Mouse (Mus musculus) heart, embryonic 15.5 days (tissue): ENCODE data around the gene Npas3. TPM values are rescaled to one million over a fixed set of nuclear protein-coding genes. Genes with fewer than 3 reads are reported as not detected.
"Not testable (repeated sequence)": the region's sequence is repeated elsewhere in the genome, so short reads cannot be mapped to it uniquely, and the experiment has no call there.

Experiments
- ATAC-seq: fragments of 200-750 bp; cut with Nextera tagmentation; replicated peaks from 2 replicates; pipeline ENCODE4 v1.8.0; 2017; ENCODE audit warnings: low read depth, moderate TSS enrichment; ENCODE audit not compliant: insufficient number of reproducible peaks, insufficient read depth, low FRiP score
- H3K27ac ChIP-seq: fragments of 300-500 bp; sonication (generic); 2 replicates; pipeline ENCODE4 v1.5.1; 2015; ENCODE audit warnings: mild to moderate bottlenecking, inconsistent platforms
- H3K27me3 ChIP-seq: fragments of 300-500 bp; sonication (generic); 2 replicates; pipeline ENCODE4 v1.6.1; 2015; ENCODE audit warnings: inconsistent platforms
- H3K36me3 ChIP-seq: fragments of 300-500 bp; sonication (generic); 2 replicates; pipeline ENCODE4 v1.6.1; 2015; ENCODE audit warnings: mild to moderate bottlenecking, inconsistent platforms
- H3K4me1 ChIP-seq: fragments of 300-500 bp; sonication (generic); replicated peaks from 2 replicates; pipeline ENCODE4 v1.6.1; 2015; ENCODE audit warnings: inconsistent platforms
- H3K4me2 ChIP-seq: fragments of 300-500 bp; sonication (generic); 2 replicates; pipeline ENCODE4 v1.6.1; 2015; ENCODE audit warnings: inconsistent platforms, mild to moderate bottlenecking, moderate library complexity
- H3K4me3 ChIP-seq: fragments of 300-500 bp; sonication (generic); 2 replicates; pipeline ENCODE4 v1.5.1; 2015; ENCODE audit warnings: mild to moderate bottlenecking, inconsistent platforms
- H3K9ac ChIP-seq: fragments of 300-500 bp; sonication (generic); 2 replicates; pipeline ENCODE4 v1.6.1; 2015; ENCODE audit warnings: mild to moderate bottlenecking, inconsistent platforms
- H3K9me3 ChIP-seq: fragments of 300-500 bp; sonication (generic); replicated peaks from 2 replicates; pipeline ENCODE4 v1.6.1; 2016; ENCODE audit warnings: inconsistent platforms
- WGBS: fragments of 180-500 bp; shearing (Covaris S2); methylation state at CpG from one replicate; pipeline ENCODE4 v1.1.7; 2015; ENCODE audit warnings: mixed read lengths; 5-methylcytosine and 5-hydroxymethylcytosine counted together
- polyA plus RNA-seq: library from polyadenylated mRNA; unstranded; fragments of >200 nt; fragmentation: Nextera tagmentation; extraction: Ambion mirVana; gene quantifications from 2 replicates; pipeline ENCODE4 v1.2.1, GENCODE M21; 2015

Gene Npas3
- polyA plus RNA-seq, 1 experiment from 2014 or later, result 0.82 TPM

DNA sequence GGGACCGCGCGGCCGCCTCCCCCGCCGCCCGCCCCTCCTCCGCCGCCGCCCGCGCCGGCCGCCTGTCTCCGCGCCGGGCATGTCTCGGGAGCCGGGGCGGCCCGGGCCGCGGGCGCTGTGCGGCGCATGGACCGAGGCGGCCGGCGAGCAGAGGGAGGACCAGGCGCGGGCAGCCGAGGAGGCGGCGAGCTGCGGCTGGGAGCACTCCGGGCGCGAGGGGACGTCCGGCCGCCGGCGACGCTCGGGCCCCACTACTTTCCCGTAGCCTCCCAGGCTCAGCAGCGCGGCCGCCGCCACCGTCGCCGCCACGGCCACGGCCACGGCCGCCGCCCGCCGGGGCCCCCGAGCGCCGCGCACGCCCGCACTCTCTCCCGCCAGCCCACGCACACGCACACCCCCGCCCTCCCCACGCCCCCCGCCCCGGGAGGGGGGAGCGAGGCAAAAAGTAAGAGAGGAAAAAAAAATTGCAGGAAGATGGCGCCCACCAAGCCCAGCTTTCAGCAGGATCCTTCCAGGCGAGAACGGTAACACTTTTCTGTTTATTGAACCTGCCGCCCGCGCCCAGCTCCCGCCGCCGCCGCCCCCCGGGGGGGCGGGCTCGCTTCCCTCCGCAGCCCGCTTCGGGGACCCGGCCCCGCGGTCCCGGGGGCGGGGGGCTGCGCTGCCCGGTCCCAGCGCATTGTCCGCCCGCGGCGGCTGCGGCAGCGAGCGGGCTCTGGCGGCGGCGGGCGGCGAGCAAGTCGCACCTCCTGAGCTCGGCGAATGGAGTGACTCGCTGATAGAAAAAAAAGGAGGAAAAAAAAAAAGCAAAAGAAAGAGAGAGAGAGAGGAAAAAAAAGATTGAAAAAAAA lies 4.3 kb downstream of the Npas3 start:
- peak overlapping the region; percentile 74 for H3K9ac ChIP-seq
- no peaks in the 10 kb centered on the region for H3K36me3 ChIP-seq
- ATAC-seq, result peak; percentile 64
- peak overlapping the region; percentile 83 for H3K4me3 ChIP-seq
- no peaks in the 10 kb centered on the region for H3K9me3 ChIP-seq
- H3K4me1 ChIP-seq, result peaks cover 26% of the 10 kb centered on the region
- under 1% methylated on average over 67 of the region's 115 CpGs for WGBS
- H3K27ac ChIP-seq, result peak overlapping the region; percentile 84
- H3K27me3 ChIP-seq, result peaks cover 52% of the 10 kb centered on the region
- H3K4me2 ChIP-seq, result peak overlapping the region; percentile 98

DNA sequence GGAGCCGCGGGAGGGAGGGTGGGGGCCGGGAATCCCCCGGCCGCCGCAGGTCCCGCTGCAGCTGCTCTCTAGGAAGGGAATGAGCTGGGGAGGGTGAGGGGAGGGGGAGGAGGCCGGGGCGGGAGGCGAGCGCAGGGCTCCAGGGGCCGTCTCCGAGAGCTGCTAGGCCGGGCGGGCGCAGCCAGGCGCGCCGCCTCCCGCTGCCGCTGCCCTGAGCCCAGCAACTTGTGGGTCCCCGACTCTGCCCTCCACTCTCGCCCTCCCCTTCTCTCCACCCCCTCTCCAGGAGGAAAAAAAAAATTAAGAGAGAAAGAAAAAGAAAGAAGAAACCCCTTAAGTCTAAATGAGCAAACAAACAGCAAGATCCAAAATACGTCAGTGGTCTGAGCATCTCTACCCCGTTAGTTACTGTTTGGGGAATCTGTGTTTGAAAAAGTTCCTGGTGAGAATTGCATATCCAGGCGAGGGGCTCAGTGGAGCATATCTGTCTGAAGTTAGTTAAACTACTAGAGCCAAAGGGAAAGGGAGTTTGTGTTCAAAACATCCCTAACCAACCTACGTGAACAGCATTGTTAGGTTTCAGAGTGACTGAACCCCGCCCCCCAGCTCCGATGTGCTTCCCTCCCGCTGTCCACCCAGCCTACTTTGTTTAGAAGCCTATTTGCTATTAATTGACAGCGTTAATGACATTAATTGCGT lies 5.1 kb downstream of the Npas3 start:
- no peaks in the 10 kb centered on the region for H3K9me3 ChIP-seq
- peaks cover 44% of the 10 kb centered on the region for H3K27me3 ChIP-seq
- peaks cover 18% of the 10 kb centered on the region for H3K4me1 ChIP-seq
- peak overlapping the region; percentile 83 for H3K4me3 ChIP-seq
- peak overlapping the region; percentile 74 for H3K9ac ChIP-seq
- WGBS, result 2% methylated on average over 26 of the region's 32 CpGs
- no peak overlapping the region for H3K27ac ChIP-seq
- H3K4me2 ChIP-seq, result peak overlapping the region; percentile 98
- no peaks in the 10 kb centered on the region for H3K36me3 ChIP-seq
- no peak for ATAC-seq

DNA sequence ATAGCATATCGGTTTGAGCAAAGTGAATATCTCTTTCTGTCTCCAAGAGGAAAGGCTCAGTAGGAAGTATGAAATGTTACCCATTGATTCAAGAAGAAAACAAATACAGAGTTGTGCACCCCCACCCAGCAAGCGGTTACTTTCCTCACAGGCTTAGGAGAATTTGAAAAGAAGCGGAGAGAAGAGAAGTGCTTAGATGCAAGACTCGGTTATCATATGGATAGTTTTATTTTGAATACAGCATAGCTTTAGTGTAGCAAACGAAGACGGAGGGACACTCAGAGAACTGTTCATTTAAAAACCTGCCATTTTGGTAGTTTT lies 5.6 kb downstream of the Npas3 start:
- H3K4me2 ChIP-seq, result peak overlapping the region; percentile 98
- no peak overlapping the region for H3K9ac ChIP-seq
- no peaks in the 10 kb centered on the region for H3K9me3 ChIP-seq
- H3K36me3 ChIP-seq, result no peaks in the 10 kb centered on the region
- no peak for ATAC-seq
- 19% methylated on average over 6 of the region's 6 CpGs for WGBS
- no peak overlapping the region for H3K27ac ChIP-seq
- H3K4me3 ChIP-seq, result peak overlapping the region; percentile 83
- H3K4me1 ChIP-seq, result peaks cover 13% of the 10 kb centered on the region
- H3K27me3 ChIP-seq, result peaks cover 39% of the 10 kb centered on the region

DNA sequence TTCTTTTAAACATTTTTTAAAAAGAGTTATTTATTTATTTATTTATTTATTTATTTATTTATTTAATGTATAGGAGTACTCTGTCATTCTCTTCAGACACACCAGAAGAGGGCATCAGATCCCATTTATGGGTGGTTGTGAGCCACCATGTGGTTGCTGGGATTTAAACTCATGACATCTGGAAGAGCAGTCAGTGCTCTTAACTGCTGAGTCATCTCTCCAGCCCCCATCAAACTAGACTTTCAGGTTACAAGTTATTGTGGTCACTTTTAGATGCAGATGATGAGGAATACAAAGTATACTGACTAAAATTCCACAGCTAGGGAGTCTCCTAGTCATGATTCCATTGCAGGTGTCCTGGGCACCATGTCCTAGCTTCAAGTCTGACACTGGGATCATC lies 26.0 kb downstream of the Npas3 start:
- not testable (repeated sequence) for H3K9ac ChIP-seq, H3K36me3 ChIP-seq, H3K9me3 ChIP-seq, H3K4me3 ChIP-seq, H3K27me3 ChIP-seq, H3K4me1 ChIP-seq, H3K4me2 ChIP-seq, H3K27ac ChIP-seq, ATAC-seq

DNA sequence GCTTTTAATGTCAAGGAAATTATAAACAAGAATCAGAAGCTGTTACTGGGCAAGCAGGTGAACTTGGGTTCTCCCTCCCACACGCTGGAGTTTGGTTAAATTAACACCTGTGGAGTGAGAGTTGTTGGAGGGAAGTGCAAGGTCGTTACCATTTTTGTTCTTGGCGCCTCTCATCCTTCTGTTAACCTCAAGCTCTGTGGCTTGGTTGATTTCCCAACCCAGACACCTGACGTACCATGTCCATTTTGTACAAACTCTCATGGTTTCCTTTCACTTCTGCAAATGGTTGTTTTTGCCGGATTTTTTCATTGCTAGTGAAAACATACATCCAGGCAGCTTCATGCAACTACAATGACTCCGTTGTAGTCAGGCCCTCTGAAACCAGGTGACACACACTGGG lies 28.9 kb downstream of the Npas3 start:
- Histone ChIP-seq H3K4me2 (no peak overlapping the region), H3K27me3 (no peaks in the 10 kb centered on the region), H3K36me3 (no peaks in the 10 kb centered on the region), H3K27ac (no peak overlapping the region), H3K9me3 (no peaks in the 10 kb centered on the region), H3K9ac (no peak overlapping the region), H3K4me3 (no peak overlapping the region), H3K4me1 (no peaks in the 10 kb centered on the region)
- 65% methylated on average over 6 of the region's 6 CpGs for WGBS
- ATAC-seq, result no peak

DNA sequence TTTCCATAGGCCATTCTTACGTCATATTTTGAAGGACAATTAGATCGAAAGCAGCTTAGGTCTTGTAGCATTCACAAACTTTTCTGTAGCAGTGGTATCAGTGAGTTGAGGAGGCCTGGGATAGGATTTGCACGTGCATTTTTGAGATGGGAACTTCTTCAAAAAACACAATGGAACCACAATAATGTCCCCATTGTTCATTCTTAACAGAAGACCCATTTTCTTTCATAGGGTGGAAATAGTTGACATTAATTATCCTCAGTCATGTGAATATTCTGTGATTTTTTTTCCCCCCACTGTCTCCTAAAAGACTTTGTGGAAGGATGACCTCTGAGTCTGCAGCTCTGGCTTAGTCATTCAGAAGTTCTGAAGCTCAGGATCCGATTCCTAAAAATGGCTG lies 41.9 kb downstream of the Npas3 start:
- Histone ChIP-seq H3K9me3 (no peaks in the 10 kb centered on the region), H3K27me3 (no peaks in the 10 kb centered on the region; the same call in 1 of the 2 replicates), H3K4me2 (no peak overlapping the region), H3K4me1 (no peaks in the 10 kb centered on the region), H3K27ac (no peak overlapping the region), H3K4me3 (no peak overlapping the region), H3K9ac (no peak overlapping the region), H3K36me3 (no peaks in the 10 kb centered on the region)
- 87% methylated on average over 4 of the region's 4 CpGs for WGBS
- no peak for ATAC-seq

DNA sequence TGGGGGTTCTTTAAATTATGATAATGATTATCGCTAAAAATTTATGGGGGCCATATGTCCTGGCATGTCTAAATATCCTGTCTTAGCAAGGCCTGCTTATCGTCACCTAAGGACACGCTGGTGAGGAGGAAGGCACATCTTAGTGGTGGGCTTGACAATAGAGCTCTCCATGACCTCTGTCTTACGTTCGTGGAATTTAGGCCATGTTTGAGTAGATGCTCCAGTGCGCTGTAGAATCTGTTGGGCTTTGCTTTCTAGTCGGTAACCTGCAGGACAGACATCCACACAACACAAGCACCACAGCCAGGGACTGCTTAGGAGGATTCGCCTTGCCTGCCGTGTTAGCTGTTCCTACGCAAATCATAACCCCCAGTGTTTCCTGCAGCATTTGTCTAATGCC lies 42.4 kb downstream of the Npas3 start:
- Histone ChIP-seq H3K4me1 (peaks cover 3% of the 10 kb centered on the region; the same call in 1 of the 2 replicates), H3K27me3 (no peaks in the 10 kb centered on the region; the same call in 1 of the 2 replicates), H3K27ac (no peak overlapping the region), H3K9me3 (no peaks in the 10 kb centered on the region), H3K9ac (no peak overlapping the region), H3K36me3 (no peaks in the 10 kb centered on the region), H3K4me2 (no peak overlapping the region), H3K4me3 (no peak overlapping the region)
- ATAC-seq, result no peak
- WGBS, result 87% methylated on average over 10 of the region's 10 CpGs

DNA sequence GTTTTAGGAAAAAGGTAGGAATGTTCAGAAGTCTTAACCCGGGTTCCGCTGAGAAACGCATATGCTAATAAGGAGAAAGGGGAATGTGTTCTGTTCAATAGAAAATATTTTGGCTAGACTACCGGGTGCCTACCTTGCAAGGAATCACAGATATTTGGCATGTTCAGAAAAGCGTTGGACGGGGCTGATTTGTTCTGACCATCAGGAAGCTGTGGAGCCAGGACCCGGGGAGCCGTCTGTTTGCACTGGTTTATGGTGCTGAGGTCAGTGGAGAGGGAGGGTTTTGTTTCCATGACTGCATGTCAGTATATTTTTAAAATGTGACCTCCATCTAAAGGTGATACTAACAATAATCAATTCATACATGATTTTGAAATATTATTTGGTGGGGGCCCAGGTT lies 43.5 kb downstream of the Npas3 start:
- WGBS, result 70% methylated on average over 8 of the region's 8 CpGs
- no peak for ATAC-seq
- H3K9me3 ChIP-seq, result no peaks in the 10 kb centered on the region
- 0 out of 2 replicates have a peak overlapping the region, but pooled peaks have one; percentile 42 for H3K27ac ChIP-seq
- H3K4me2 ChIP-seq, result no peak overlapping the region
- H3K9ac ChIP-seq, result no peak overlapping the region
- no peaks in the 10 kb centered on the region for H3K36me3 ChIP-seq
- no peak overlapping the region for H3K4me3 ChIP-seq
- no peaks in the 10 kb centered on the region; the same call in 1 of the 2 replicates for H3K27me3 ChIP-seq
- peaks cover 3% of the 10 kb centered on the region; the same call in 1 of the 2 replicates for H3K4me1 ChIP-seq

DNA sequence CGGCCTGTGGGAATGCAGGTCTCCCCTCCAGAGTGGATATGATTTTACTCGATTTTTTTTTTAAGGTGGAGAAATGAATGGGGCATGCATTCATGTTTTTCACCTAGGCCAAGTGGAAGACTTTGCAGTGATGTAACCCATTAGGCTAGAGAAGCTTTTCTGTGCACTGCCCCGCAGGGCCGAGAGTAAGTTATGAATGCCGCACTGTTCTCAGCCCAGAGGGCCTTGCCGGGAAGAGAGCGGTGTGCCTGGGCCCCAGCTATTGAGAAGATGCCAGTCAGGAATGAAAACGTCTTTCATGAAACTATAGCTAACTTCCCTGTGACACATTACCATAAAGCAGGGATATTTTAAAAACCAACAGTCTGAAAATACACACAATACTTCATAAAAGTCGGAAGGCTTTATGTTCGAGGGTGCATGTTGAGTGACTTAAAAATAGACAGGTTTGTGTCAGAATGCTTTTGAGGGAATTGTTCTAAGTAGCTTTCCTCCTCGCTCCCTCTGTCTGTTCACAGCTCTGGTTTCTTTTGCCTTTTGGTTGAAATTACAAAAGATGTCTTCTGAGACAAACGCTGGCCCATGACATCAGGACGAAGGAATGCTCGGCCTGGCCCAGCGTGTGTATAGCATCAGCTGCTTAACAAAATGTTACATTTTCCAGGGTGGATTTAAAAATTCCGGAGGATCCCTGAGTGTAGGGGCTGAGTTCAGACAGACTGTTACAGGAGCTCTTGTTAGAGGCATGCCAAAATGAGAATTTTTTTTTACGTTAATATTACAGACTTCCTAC lies 44.2 kb downstream of the Npas3 start:
- ATAC-seq, result 0 out of 2 replicates have a peak, but pooled peaks have one; percentile 47
- no peak overlapping the region for H3K4me2 ChIP-seq
- WGBS, result 55% methylated on average over 17 of the region's 17 CpGs

DNA sequence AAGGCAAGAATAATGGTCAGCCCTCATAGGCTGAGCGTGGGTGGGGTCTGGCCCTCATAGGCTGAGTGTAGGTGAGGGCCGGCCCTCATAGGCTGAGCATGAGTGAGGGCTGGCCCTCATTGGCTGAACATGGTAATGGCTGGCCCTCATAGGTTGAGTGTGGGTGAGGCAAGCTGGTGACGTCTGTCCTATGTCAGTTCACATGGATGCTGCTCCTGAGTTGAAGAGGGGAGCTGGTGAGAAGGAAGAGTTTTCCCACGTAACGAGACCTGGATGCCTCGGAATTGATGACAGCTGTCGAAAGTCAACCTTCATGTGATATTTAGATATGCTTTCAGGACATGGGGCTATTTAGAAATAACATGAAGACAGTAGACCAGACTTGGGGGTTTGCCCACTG lies 45.5 kb downstream of the Npas3 start:
- no peak overlapping the region for H3K4me3 ChIP-seq
- peaks cover 6% of the 10 kb centered on the region for H3K27me3 ChIP-seq
- ATAC-seq, result no peak
- H3K9me3 ChIP-seq, result no peaks in the 10 kb centered on the region
- H3K9ac ChIP-seq, result no peak overlapping the region
- no peak overlapping the region for H3K27ac ChIP-seq
- no peak overlapping the region for H3K4me2 ChIP-seq
- WGBS, result 89% methylated on average over 7 of the region's 7 CpGs
- no peaks in the 10 kb centered on the region for H3K36me3 ChIP-seq
- peaks cover 3% of the 10 kb centered on the region; the same call in 1 of the 2 replicates for H3K4me1 ChIP-seq

More for the DNA sequence above, 44.2 kb downstream of the Npas3 start:
- Histone ChIP-seq H3K4me3 (no peak overlapping the region), H3K4me1 (peaks cover 3% of the 10 kb centered on the region; the same call in 1 of the 2 replicates), H3K9me3 (no peaks in the 10 kb centered on the region), H3K27ac (peak overlapping the region; percentile 42; the same call in 1 of the 2 replicates), H3K9ac (no peak overlapping the region), H3K36me3 (no peaks in the 10 kb centered on the region), H3K27me3 (no peaks in the 10 kb centered on the region; the same call in 1 of the 2 replicates)

DNA sequence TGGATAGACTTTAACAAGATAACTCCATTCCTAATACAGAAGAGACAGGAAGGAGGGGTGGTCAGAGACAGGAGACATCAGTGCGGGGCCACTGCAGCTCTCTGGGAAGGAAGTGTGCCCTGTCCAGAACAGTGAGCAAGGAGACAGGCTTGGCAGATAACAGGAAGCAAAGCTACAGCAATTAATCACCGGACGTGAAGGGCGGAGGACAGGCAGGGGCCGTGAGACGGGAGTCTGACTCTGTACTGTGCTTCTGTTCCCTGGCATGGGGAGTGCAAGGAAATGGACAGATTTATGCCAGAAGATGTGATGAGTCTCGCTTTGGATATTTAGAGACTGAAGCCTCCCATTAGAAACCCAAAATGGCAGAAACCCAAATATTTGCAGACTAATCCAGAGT lies 47.3 kb downstream of the Npas3 start:
- Histone ChIP-seq H3K27ac (no peak overlapping the region), H3K9ac (no peak overlapping the region), H3K36me3 (no peaks in the 10 kb centered on the region), H3K4me3 (no peak overlapping the region), H3K4me1 (peaks cover 7% of the 10 kb centered on the region; the same call in 1 of the 2 replicates), H3K27me3 (peaks cover 7% of the 10 kb centered on the region), H3K9me3 (no peaks in the 10 kb centered on the region), H3K4me2 (no peak overlapping the region)
- 33% methylated on average over 7 of the region's 7 CpGs for WGBS
- no peak for ATAC-seq
